Mouse (Mus musculus): ENCODE results near the gene Gpbar1.
A peak's percentile ranks its signal among the peaks of the same experiment; 100 is the strongest.
"Not testable (repeated sequence)": the region's sequence is repeated elsewhere in the genome, so short reads cannot be mapped to it uniquely, and the experiment has no call there.

Gpbar1 gene

GRCm38 (mm10) chr1:74277883-74278537, 340 bp upstream of the Gpbar1 start:
- no peak for DNase-seq (ENCODE audit: low read depth)

- DNase-seq (ENCODE audit: low read depth) = no peak
Observed at GRCm38 (mm10) chr1:74278988-74279387, 638 bp downstream of the Gpbar1 start.

DNA sequence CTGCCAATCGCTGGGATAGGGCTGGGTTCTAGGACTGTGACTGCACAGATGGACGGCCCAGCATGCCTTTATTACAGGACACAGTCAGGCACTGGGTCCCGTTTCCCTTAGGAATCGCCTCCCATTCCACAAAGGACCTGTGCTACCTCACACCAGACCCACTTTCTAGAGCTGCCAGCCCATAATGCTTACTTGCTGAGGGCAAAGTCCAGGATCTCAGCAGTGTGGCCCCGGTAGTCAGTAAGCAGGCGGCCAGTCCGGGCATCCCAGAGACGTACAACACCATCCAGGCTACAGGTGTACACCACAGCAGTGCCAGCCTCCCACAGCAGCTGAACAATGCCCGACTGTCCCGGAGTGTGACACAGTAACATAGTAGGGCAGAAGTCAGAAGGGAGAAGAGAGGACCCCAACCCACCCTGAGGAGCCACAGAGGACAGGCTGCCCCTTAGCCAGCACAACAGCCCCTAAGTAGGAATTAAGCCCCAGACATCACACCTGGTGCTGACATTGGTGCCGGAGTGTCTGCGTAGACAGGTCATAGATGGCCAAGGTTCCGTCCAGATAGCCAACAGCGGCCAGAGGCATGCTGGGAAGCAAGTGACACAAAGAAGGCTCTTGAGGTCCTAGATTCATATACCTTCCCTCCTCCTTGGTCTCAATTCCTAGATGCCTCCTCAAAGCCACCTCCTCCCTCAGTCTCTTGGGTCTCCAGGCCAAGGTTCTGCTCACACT, 2.4 kb downstream of the Gpbar1 start:
- no peak for DNase-seq (ENCODE audit: low read depth)

DNA sequence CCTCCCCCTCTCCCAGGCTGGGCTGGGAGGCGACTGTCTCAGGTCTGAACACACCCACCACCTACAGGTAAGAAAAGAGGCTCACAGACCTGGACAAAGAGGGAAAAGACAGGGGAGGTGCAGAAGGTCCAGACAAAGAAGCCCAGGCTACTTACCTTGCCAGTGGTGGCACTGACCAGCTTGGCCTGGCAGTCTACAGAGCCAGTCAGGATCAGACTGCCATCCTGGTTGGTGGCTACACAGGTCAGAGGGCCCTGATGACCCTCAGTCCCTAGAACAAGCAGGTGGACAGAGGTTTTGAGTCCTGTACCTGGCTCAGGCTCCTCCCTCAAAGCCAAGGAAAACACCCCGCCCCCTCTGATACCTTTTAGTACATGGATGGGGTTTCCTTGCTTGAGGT, 3.0 kb downstream of the Gpbar1 start:
- DNase-seq (ENCODE audit: low read depth) = no peak

DNA sequence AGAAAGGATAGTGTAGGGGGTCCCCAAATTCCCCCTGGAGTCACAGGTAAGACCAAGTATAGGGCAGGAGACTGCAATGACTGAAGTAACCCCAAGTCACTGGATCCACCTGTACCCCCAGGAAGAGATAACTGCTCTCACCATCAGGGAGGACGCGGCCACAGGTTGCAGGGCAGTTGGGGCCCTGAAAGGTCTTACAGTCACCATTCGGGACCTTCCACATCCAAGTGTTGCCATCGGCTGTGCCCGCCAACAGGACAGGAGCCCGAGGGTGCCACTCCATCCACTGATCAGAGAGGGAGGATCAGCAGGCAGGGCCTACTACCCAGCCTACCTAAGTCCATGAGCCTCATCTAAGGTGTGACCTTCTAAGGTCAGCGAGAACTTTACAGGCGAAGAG, 3.5 kb downstream of the Gpbar1 start:
- no peak for DNase-seq (ENCODE audit: low read depth)

GRCm38 (mm10) chr1:74282896-74283625, 4.7 kb downstream of the Gpbar1 start:
- DNase-seq (ENCODE audit: low read depth) = no peak

GRCm38 (mm10) chr1:74283686-74284463, 5.5 kb downstream of the Gpbar1 start:
- peak; percentile 41 for DNase-seq (ENCODE audit: low read depth)

- DNase-seq (ENCODE audit: low read depth) = peak; percentile 100
Observed at GRCm38 (mm10) chr1:74284543-74285160, 6.3 kb downstream of the Gpbar1 start, which contains the start of the genes Aamp and Pnkd. TSS of gene Aamp (minus strand) at chr1:74284738. TSS of gene Pnkd (plus strand) at chr1:74284930.

- DNase-seq (ENCODE audit: low read depth) = peak; percentile 22
Observed at GRCm38 (mm10) chr1:74285212-74286010, 7.1 kb downstream of the Gpbar1 start.

DNA sequence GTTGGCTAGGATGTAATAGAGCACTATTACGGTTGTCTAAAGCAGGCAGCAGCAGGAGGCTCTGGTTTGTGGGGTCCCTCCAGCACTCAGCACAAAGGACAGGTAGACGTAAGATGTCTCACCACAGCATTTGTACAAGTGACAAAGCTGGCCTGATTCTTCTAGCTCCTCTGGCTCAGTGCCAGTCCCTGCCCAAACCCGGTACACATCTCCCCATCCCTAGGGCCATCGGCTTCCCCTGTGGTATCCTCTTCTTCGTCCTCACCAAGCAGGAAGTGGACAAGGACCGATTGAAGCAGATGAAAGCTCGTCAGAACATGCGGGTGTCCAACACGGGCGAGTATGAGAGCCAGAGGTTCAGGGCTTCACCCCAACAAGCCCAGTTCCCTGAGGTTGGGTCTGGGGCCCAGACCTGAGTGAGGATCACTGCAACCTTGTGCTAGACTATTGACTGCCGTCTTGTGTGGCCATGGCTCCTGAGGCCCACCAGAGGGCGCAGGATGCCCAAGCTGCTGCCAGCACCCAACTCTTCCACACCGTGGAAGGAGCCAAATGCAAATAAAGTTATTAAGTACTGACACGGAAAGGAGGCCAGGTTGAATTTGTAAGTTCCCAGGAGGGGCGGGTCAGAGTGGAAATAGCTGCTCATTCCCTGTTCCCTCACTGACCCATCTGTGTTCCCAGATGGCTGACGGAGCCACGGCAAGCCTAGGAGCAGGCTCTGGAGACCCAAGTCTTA, 8.7 kb downstream of the Gpbar1 start:
- not testable (repeated sequence) for DNase-seq (ENCODE audit: low read depth)

DNA sequence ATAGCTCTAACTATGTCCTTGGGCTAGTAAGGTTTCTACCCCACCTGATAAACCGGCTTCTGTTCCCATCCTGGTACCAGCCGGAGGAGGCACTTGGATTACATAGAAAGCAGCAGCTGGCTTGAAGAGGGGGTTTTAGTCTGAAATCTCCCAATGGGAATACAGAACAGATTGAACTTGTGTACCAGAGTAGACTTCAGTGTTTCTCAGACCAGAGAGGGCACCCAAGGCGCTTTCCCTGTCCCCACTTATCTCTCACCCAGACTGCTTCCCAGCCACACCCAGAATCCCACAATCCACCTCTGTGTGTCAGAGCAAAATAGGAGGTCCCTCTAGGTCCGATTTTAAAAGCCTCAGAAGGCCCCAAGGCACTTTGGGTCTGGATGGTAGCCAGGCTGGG, 10.0 kb downstream of the Gpbar1 start:
- DNase-seq (ENCODE audit: low read depth) = no peak

DNA sequence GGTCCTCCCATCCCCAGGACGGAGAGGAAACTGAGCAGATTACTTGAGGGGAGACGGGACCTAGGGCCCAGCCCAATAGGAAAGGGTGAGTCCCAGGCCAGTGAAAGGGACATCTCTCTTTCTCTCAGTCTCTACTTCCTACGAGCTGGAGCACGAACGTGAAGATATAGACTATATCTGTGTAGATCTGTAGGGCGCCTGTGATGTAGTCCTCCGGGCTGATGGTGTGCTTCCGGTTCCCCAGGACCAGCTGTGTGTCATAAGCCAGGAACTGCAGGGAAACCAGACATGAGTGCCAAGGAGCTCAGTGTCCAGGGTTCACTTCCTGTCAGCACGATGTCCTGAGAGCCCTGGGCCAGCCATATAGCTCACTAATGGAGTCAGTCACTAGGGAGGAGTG, 10.9 kb downstream of the Gpbar1 start:
- DNase-seq (ENCODE audit: low read depth) = no peak

DNA sequence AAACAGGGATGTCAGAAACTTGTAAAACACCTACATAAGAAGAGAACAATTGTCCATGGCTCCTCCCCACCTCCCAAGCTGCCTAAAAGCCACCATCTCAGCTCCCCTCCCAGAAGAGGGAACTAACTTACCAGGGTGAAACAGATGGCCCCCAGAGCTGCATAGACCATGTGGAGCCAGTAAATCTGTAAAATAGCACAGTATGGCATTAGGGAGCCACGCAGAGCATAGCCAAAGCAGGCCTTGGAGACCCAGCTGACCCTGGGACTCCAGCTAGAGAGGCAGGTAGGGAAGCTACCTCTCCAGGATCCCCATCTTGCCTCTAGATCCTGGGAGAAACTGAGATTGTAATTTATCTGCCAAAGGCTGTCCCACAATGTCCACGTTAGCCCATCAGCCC, 11.4 kb downstream of the Gpbar1 start:
- no peak for DNase-seq (ENCODE audit: low read depth)

GRCm38 (mm10) chr1:74290141-74290540, 11.8 kb downstream of the Gpbar1 start:
- no peak for DNase-seq (ENCODE audit: low read depth)

DNA sequence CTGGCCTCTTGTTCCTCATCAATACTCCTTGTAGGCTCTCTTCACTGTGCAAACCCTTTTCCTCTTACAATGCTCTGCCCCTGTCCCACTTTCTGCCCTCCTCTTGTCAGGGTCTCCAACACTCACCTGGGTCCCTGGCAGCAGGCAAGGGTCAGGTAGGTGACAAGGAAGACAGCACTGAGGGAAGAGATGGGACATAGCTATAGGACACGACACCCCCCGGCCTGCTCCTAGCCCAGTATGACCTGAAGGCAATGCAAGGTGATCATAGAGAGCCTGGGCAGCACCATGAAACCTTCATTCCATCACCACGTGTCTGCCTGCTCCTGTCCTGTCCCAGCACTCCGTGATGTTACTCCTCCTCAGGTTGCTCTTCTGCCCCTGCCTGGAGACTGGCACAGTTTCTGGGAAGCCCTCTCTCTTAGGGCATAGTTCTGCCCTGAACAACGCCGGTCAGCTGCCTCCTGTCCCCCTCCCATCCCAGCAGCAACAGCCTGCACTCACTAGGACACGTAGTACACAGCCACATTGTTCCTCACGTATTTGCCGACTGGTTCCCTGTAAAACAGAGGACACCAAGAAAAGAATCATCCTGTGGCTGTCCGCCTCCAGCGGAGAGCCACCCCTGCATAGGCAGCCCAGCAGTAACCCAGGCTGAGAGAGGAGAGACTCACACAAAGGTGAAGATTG, 14.1 kb downstream of the Gpbar1 start:
- no peak for DNase-seq (ENCODE audit: low read depth)

DNA sequence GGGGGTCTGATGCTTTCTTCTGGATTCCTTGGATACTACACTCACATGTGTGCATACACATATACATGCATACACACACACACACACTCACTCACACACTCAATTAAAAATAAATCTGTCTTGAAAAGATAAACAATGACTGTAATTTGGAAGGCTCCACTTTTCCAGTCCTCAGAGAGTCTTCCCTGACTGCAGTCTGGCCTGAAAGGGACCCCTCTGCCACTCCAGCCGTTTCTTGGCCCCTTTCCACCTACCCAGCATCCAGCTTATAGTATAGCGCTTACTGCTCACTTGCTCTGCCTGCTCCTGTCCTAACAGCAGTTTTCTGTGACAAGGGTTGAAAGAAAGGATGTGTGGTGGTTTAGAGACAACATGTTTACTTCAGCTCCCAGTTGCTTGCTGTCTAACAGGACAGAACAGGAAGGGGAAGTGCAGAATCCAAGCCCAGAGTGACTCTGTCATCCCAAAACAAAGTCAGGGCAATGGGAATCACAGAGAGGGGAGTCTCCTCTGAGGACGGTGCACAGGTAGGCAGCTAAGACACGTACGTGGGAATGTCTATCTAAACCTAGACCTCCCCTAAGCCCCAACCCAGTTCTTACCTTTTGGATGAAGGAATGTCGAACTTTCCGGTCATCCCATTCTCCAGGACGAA, 15.1 kb downstream of the Gpbar1 start:
- no peak for DNase-seq (ENCODE audit: low read depth)

DNA sequence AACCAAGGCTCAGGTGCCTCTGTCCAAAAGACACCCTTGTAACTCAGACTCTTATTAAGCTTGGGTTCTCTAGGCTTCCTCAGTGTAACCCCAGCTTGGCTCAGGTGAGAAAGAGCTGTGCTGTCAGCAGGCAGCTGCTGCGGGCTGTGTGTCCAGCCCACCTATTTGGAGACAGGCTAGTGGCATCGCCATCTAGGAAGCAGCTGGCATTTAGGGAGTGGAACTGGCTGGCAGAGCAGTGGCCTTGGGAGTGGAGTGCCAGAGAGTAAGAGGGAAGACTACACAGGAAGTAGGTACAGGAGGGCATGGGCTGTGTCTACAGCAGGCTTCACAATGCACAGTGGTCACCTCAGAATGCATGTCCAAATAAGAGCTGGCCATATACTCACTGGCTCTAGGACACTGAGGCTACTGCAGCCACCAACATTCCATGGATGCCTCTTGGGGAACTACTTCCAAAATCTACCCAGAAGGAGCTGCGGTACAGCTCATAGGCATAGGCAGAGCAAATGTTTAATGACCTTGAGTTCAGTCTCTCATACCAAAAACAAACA, 15.8 kb downstream of the Gpbar1 start:
- no peak for DNase-seq (ENCODE audit: low read depth)

DNA sequence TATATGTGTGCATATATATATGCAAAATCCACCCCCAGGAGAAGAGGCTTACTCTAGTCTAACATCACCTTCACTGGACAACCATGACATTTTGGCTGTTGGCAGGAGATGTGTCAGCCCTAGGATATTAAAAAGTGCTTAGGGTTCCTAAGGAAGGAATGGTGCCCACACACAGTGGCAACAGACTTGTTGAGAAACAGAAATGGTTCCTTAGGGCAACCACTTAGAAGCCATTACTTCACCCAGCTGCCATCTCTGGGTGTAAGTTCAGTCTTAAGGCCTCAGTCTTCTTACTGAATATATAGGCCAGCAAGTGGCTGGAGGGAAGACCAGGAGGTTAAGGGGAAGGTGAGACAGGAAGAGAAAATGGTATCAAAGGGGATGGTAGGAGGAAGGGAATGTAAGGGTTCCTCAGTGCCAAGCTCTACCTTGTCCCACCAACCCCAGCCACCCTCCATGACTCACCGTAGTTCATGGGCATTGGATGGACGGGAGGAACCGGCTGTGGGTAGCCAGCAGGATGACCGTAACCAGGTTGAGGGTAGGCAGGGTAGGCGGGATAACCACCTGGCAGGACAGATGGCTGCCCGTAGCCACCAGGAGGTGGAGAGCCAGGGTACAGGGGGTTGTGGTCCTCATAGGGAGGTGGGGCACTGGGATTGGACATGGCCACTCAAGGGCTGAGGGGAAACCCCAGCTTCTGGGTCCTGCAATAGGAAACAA, 16.5 kb downstream of the Gpbar1 start:
- no peak for DNase-seq (ENCODE audit: low read depth)

Measured in c-Kit-positive CD71-negative TER-119-negative erythroid progenitor cells, embryonic 14.5 days (primary cell).